Mouse (Mus musculus) midbrain, embryonic 13.5 days (tissue): ENCODE data around the gene Endov. TPM values are rescaled to one million over a fixed set of nuclear protein-coding genes. Genes with fewer than 3 reads are reported as not detected.

Source experiments
- ATAC-seq: fragments of 200-750 bp; cut with Nextera tagmentation; 2 replicates; pipeline ENCODE4 v1.8.0; 2017; ENCODE audit warnings: mild to moderate bottlenecking, moderate TSS enrichment, moderate library complexity
- H3K27ac ChIP-seq: fragments of 300-500 bp; sonication (generic); 2 replicates; pipeline ENCODE4 v1.5.1; 2015; ENCODE audit warnings: inconsistent platforms, mild to moderate bottlenecking, moderate library complexity
- H3K27me3 ChIP-seq: fragments of 300-500 bp; sonication (generic); 2 replicates; pipeline ENCODE4 v1.6.1; 2015; ENCODE audit warnings: mild to moderate bottlenecking, inconsistent platforms
- H3K36me3 ChIP-seq: fragments of 300-500 bp; sonication (generic); 2 replicates; pipeline ENCODE4 v1.6.1; 2015; ENCODE audit warnings: mild to moderate bottlenecking, inconsistent platforms
- H3K4me1 ChIP-seq: fragments of 300-500 bp; sonication (generic); replicated peaks from 2 replicates; pipeline ENCODE4 v1.6.1; 2015; ENCODE audit warnings: inconsistent platforms
- H3K4me2 ChIP-seq: fragments of 300-500 bp; sonication (generic); replicated peaks from 2 replicates; pipeline ENCODE4 v1.6.1; 2015; ENCODE audit warnings: moderate library complexity, mild to moderate bottlenecking, inconsistent platforms
- H3K4me3 ChIP-seq: fragments of 300-500 bp; sonication (generic); replicated peaks from 2 replicates; pipeline ENCODE4 v1.5.1; 2015; ENCODE audit warnings: mild to moderate bottlenecking, inconsistent platforms
- H3K9ac ChIP-seq: fragments of 300-500 bp; sonication (generic); replicated peaks from 2 replicates; pipeline ENCODE4 v1.6.1; 2015; ENCODE audit warnings: mild to moderate bottlenecking, inconsistent platforms
- H3K9me3 ChIP-seq: fragments of 300-500 bp; sonication (generic); 2 replicates; pipeline ENCODE4 v1.6.1; 2016; ENCODE audit warnings: mild to moderate bottlenecking, inconsistent platforms
- WGBS: fragments of 180-500 bp; shearing (Covaris S2); methylation state at CpG from one replicate; pipeline ENCODE4 v1.1.7; 2015; 5-methylcytosine and 5-hydroxymethylcytosine counted together
- polyA plus RNA-seq: library from polyadenylated mRNA; unstranded; fragments of >200 nt; fragmentation: Nextera tagmentation; extraction: Ambion mirVana; gene quantifications from 2 replicates; pipeline ENCODE4 v1.2.1, GENCODE M21; 2015

The Endov gene
- polyA plus RNA-seq, 1 experiment from 2014 or later: 22.8 TPM

- 58% methylated on average over 9 of the region's 9 CpGs for WGBS
- ATAC-seq: no peak
- Histone ChIP-seq H3K4me2 (no peak overlapping the region), H3K27ac (no peak overlapping the region), H3K4me3 (no peak overlapping the region), H3K4me1 (peaks cover 48% of the 10 kb centered on the region), H3K9me3 (no peaks in the 10 kb centered on the region), H3K36me3 (no peaks in the 10 kb centered on the region), H3K9ac (no peak overlapping the region), H3K27me3 (peaks cover 77% of the 10 kb centered on the region)
Measured at GRCm38 (mm10) chr11:119542371-119542770, 51.2 kb downstream of the Endov start.

GRCm38 (mm10) chr11:119542886-119543285 lies 51.7 kb downstream of the Endov start:
- H3K4me1 ChIP-seq: peaks cover 53% of the 10 kb centered on the region
- H3K4me3 ChIP-seq: no peak overlapping the region
- peaks cover 73% of the 10 kb centered on the region for H3K27me3 ChIP-seq
- no peaks in the 10 kb centered on the region for H3K36me3 ChIP-seq
- no peak overlapping the region for H3K4me2 ChIP-seq
- H3K27ac ChIP-seq: no peak overlapping the region
- ATAC-seq: no peak
- 80% methylated on average over 5 of the region's 5 CpGs for WGBS
- H3K9me3 ChIP-seq: no peaks in the 10 kb centered on the region
- no peak overlapping the region for H3K9ac ChIP-seq

GRCm38 (mm10) chr11:119543816-119544517 lies 52.8 kb downstream of the Endov start:
- WGBS: 52% methylated on average over 16 of the region's 16 CpGs
- Histone ChIP-seq H3K9ac (no peak overlapping the region), H3K36me3 (no peaks in the 10 kb centered on the region), H3K27me3 (peaks cover 80% of the 10 kb centered on the region), H3K27ac (no peak overlapping the region), H3K4me1 (peaks cover 64% of the 10 kb centered on the region), H3K4me3 (no peak overlapping the region), H3K4me2 (peak overlapping the region; percentile 89), H3K9me3 (no peaks in the 10 kb centered on the region)
- ATAC-seq: no peak

GRCm38 (mm10) chr11:119544518-119545105 lies 53.5 kb downstream of the Endov start:
- no peak for ATAC-seq
- no peaks in the 10 kb centered on the region for H3K9me3 ChIP-seq
- 85% methylated on average over 15 of the region's 15 CpGs for WGBS
- H3K4me3 ChIP-seq: peak overlapping the region; percentile 70; the same call in 1 of the 2 replicates
- peaks cover 83% of the 10 kb centered on the region for H3K27me3 ChIP-seq
- no peak overlapping the region for H3K27ac ChIP-seq
- 0 out of 2 replicates have a peak overlapping the region, but pooled peaks have one; percentile 16 for H3K9ac ChIP-seq
- peak overlapping the region; percentile 89 for H3K4me2 ChIP-seq
- H3K36me3 ChIP-seq: no peaks in the 10 kb centered on the region
- peaks cover 70% of the 10 kb centered on the region for H3K4me1 ChIP-seq

GRCm38 (mm10) chr11:119545281-119545680 lies 54.1 kb downstream of the Endov start:
- Histone ChIP-seq H3K4me2 (peak overlapping the region; percentile 89), H3K4me1 (peaks cover 67% of the 10 kb centered on the region), H3K9me3 (no peaks in the 10 kb centered on the region), H3K4me3 (peak overlapping the region; percentile 70), H3K9ac (peak overlapping the region; percentile 92), H3K27me3 (peaks cover 85% of the 10 kb centered on the region), H3K27ac (no peak overlapping the region), H3K36me3 (no peaks in the 10 kb centered on the region)
- 46% methylated on average over 3 of the region's 3 CpGs for WGBS
- no peak for ATAC-seq

GRCm38 (mm10) chr11:119545741-119546495 lies 54.8 kb downstream of the Endov start:
- no peaks in the 10 kb centered on the region for H3K36me3 ChIP-seq
- peaks cover 86% of the 10 kb centered on the region for H3K27me3 ChIP-seq
- H3K4me1 ChIP-seq: peaks cover 68% of the 10 kb centered on the region
- no peaks in the 10 kb centered on the region for H3K9me3 ChIP-seq
- H3K4me3 ChIP-seq: peak overlapping the region; percentile 70
- H3K27ac ChIP-seq: no peak overlapping the region
- ATAC-seq: no peak
- peak overlapping the region; percentile 89 for H3K4me2 ChIP-seq
- WGBS: 6% methylated on average over 10 of the region's 10 CpGs
- peak overlapping the region; percentile 92 for H3K9ac ChIP-seq

- Histone ChIP-seq H3K9ac (peak overlapping the region; percentile 92), H3K36me3 (no peaks in the 10 kb centered on the region), H3K4me2 (peak overlapping the region; percentile 89), H3K9me3 (no peaks in the 10 kb centered on the region), H3K27ac (0 out of 2 replicates have a peak overlapping the region, but pooled peaks have one; percentile 4), H3K4me1 (peaks cover 74% of the 10 kb centered on the region), H3K27me3 (peaks cover 88% of the 10 kb centered on the region), H3K4me3 (peak overlapping the region; percentile 70)
- under 1% methylated on average over 46 of the region's 46 CpGs for WGBS
- ATAC-seq: no peak
Measured at GRCm38 (mm10) chr11:119546496-119547182, 55.5 kb downstream of the Endov start.

- Histone ChIP-seq H3K27ac (peak within 1 kb of the TSS; percentile 62), H3K4me2 (peak within 1 kb of the TSS; percentile 89), H3K9me3 (no peaks in the 10 kb centered on the region), H3K36me3 (no peaks in the 10 kb centered on the region), H3K27me3 (peaks cover 88% of the 10 kb centered on the region), H3K9ac (peak within 1 kb of the TSS; percentile 92), H3K4me1 (peaks cover 73% of the 10 kb centered on the region), H3K4me3 (peak within 1 kb of the TSS; percentile 70)
- WGBS: under 1% methylated on average over 79 of the region's 90 CpGs
- peak; percentile 44 for ATAC-seq
Measured at GRCm38 (mm10) chr11:119547183-119547921, 56.2 kb downstream of the Endov start, which contains the start of gene Nptx1. Nptx1 (minus strand) TSS chr11:119547753.

GRCm38 (mm10) chr11:119547951-119548591 lies 56.9 kb downstream of the Endov start:
- Histone ChIP-seq H3K4me1 (peaks cover 72% of the 10 kb centered on the region), H3K36me3 (no peaks in the 10 kb centered on the region), H3K27ac (peak overlapping the region; percentile 62), H3K27me3 (peaks cover 88% of the 10 kb centered on the region), H3K9ac (peak overlapping the region; percentile 92), H3K9me3 (no peaks in the 10 kb centered on the region), H3K4me2 (peak overlapping the region; percentile 89), H3K4me3 (peak overlapping the region; percentile 70)
- peak; percentile 34 for ATAC-seq
- under 1% methylated on average over 39 of the region's 39 CpGs for WGBS

- Histone ChIP-seq H3K4me2 (peak overlapping the region; percentile 89), H3K36me3 (no peaks in the 10 kb centered on the region), H3K27ac (peak overlapping the region; percentile 62; the same call in 1 of the 2 replicates), H3K4me3 (peak overlapping the region; percentile 70), H3K4me1 (peaks cover 67% of the 10 kb centered on the region), H3K27me3 (peaks cover 88% of the 10 kb centered on the region), H3K9ac (peak overlapping the region; percentile 92), H3K9me3 (no peaks in the 10 kb centered on the region)
- WGBS: under 1% methylated on average over 36 of the region's 37 CpGs
- 0 out of 2 replicates have a peak, but pooled peaks have one; percentile 18 for ATAC-seq
Measured at GRCm38 (mm10) chr11:119548741-119549370, 57.7 kb downstream of the Endov start.
